Mouse (Mus musculus): Measurements from ENCODE around the gene Macrod2. TPM values are rescaled to one million over a fixed set of nuclear protein-coding genes. Genes with fewer than 3 reads are reported as not detected.

Gene Macrod2
- polyA plus RNA-seq, 1 experiment from 2014 or later = 19.9 TPM

DNA sequence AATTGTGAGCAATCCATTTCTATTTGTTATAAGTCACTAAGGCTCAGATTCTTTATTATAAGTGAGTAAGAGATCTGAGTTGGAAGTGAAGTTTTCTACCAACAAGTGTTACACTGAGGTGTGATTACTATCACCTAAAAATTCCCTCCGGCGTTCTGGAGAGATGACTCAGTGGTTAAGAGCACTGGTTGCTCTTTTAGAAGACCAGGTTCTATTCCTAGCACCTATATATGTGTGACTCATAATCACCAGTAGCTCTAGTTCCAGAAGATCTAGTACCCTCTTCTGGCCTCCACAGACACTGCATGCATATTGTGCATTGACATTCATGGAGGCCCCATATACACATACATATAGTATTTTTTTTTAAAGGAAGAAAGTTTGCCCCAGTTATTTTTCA, 80.7 kb downstream of the Macrod2 start:
- Histone ChIP-seq H3K9ac (ENCODE audit: low read depth, low read length) (no peak overlapping the region), H3K4me2 (no peak overlapping the region), H3K36me3 (ENCODE audit: control insufficient read depth, insufficient read depth, low read length) (no peaks in the 10 kb centered on the region), H3K4me1 (replicated peaks; ENCODE audit: control insufficient read depth, insufficient read depth, low read length) (no peaks in the 10 kb centered on the region), H3K9me3 (ENCODE audit: control insufficient read depth, low read length) (no peaks in the 10 kb centered on the region), H3K27me3 (replicated peaks; ENCODE audit: control insufficient read depth, insufficient read depth, low read length) (no peaks in the 10 kb centered on the region), H3K27ac (ENCODE audit: low read depth, low read length) (no peak overlapping the region), H3K4me3 (ENCODE audit: low read depth, low read length) (no peak overlapping the region)
- WGBS = 79% methylated on average over 2 of the region's 2 CpGs
- DNase-seq (ENCODE audit: low spot score) (no peak), ATAC-seq (replicated peaks; ENCODE audit: low FRiP score) (no peak)

DNA sequence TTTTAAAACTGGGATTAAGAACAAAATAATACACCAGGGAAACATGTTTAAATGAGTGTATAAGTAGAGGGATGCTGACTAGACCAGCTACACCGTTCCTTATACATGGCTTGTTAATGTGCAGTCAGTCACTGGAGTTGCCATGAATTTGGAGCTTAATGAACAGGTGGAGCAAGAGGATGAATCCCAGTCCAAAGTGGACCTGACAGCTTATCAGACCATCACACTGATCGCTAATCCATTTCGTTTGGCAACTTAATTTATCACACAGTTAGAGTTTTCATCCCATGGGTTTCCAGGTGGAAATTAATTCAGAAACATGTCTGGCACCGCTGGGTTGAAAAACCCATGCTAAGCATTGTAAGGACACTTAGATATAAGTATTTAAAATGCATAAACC, 81.8 kb downstream of the Macrod2 start:
- H3K4me2 ChIP-seq = no peak overlapping the region
- no peak for DNase-seq (ENCODE audit: low spot score)
- no peak for ATAC-seq (replicated peaks; ENCODE audit: low FRiP score)
- H3K9ac ChIP-seq (ENCODE audit: low read depth, low read length) = no peak overlapping the region
- H3K4me1 ChIP-seq (replicated peaks; ENCODE audit: control insufficient read depth, insufficient read depth, low read length) = no peaks in the 10 kb centered on the region
- H3K4me3 ChIP-seq (ENCODE audit: low read depth, low read length) = no peak overlapping the region
- H3K27ac ChIP-seq (ENCODE audit: low read depth, low read length) = no peak overlapping the region
- no peaks in the 10 kb centered on the region for H3K36me3 ChIP-seq (ENCODE audit: control insufficient read depth, insufficient read depth, low read length)
- 78% methylated on average over 4 of the region's 4 CpGs for WGBS
- H3K27me3 ChIP-seq (replicated peaks; ENCODE audit: control insufficient read depth, insufficient read depth, low read length) = no peaks in the 10 kb centered on the region
- H3K9me3 ChIP-seq (ENCODE audit: control insufficient read depth, low read length) = no peaks in the 10 kb centered on the region

DNA sequence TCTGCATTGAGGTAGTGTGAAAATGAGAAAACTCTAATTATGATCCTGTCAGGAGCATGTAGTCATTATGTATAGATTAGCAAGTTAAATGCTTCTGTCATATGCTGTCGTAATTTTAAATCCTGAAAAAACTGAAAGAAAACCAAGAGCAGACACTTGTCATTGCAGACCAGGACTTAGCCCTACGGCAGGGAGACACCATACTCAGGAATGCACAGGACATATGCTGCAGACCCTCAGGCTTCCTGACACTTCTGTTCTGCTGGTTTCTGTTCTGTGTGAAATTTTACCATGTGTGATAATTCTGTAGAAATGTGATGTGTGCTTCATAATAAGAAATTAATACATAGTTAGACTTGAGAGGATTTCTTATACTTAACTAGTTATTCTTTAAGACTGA, 87.5 kb downstream of the Macrod2 start:
- no peak overlapping the region for H3K27ac ChIP-seq (ENCODE audit: low read depth, low read length)
- DNase-seq (ENCODE audit: low spot score) = no peak
- no peaks in the 10 kb centered on the region for H3K9me3 ChIP-seq (ENCODE audit: control insufficient read depth, low read length)
- no peak overlapping the region for H3K9ac ChIP-seq (ENCODE audit: low read depth, low read length)
- H3K27me3 ChIP-seq (replicated peaks; ENCODE audit: control insufficient read depth, insufficient read depth, low read length) = no peaks in the 10 kb centered on the region
- no peaks in the 10 kb centered on the region for H3K36me3 ChIP-seq (ENCODE audit: control insufficient read depth, insufficient read depth, low read length)
- H3K4me3 ChIP-seq (ENCODE audit: low read depth, low read length) = no peak overlapping the region
- no peaks in the 10 kb centered on the region for H3K4me1 ChIP-seq (replicated peaks; ENCODE audit: control insufficient read depth, insufficient read depth, low read length)
- H3K4me2 ChIP-seq = no peak overlapping the region
- no peak for ATAC-seq (replicated peaks; ENCODE audit: low FRiP score)
- WGBS = 67% methylated on average over 2 of the region's 2 CpGs

DNA sequence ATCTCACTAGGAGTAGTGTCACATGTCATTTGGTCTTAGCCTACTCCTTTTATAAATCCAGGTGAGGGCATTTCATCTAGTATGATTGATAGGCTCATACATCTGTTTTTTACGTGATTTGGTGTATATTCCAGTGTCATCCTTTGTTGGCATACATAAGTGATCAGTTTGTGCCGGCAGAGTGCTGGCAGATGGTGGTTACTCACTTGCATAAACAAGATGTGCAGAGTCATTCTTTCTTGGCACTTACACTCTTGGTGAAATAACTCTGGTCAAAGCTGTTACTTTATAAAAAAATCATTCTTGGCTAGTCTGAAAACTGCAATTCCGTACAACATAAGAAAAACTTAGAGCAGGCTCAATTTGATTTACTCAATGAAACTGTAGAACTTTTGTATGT, 102.6 kb downstream of the Macrod2 start:
- Histone ChIP-seq H3K9ac (ENCODE audit: low read depth, low read length) (no peak overlapping the region), H3K36me3 (ENCODE audit: control insufficient read depth, insufficient read depth, low read length) (no peaks in the 10 kb centered on the region), H3K27me3 (replicated peaks; ENCODE audit: control insufficient read depth, insufficient read depth, low read length) (no peaks in the 10 kb centered on the region), H3K4me3 (ENCODE audit: low read depth, low read length) (no peak overlapping the region), H3K4me2 (no peak overlapping the region), H3K4me1 (replicated peaks; ENCODE audit: control insufficient read depth, insufficient read depth, low read length) (no peaks in the 10 kb centered on the region), H3K27ac (ENCODE audit: low read depth, low read length) (no peak overlapping the region), H3K9me3 (ENCODE audit: control insufficient read depth, low read length) (no peaks in the 10 kb centered on the region)
- WGBS = 76% methylated on average over 3 of the region's 3 CpGs
- ATAC-seq (replicated peaks; ENCODE audit: low FRiP score) (no peak), DNase-seq (ENCODE audit: low spot score) (no peak)

DNA sequence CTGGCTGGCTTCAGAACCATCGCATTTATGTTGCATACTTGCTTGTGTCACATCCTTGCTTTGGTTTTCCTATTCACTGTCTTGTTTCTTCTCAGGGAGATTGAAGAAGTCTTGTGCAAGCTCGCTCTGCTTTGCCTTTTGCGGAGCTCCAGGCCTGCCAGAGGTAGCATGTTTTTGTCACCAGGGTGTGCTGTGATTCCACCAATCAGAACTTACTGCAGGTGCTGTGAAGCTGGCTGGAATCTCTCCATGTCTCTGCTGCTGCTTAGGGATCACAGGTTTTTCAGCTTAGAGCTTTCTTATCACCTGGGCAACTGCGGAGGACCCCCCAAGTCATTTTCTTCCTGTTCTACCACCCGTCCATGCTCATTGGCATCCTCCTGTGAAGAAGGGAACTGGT, 105.8 kb downstream of the Macrod2 start:
- H3K4me3 ChIP-seq (ENCODE audit: low read depth, low read length) = no peak overlapping the region
- H3K27ac ChIP-seq (ENCODE audit: low read depth, low read length) = no peak overlapping the region
- H3K4me2 ChIP-seq = no peak overlapping the region
- DNase-seq (ENCODE audit: low spot score) (peak; percentile 32), ATAC-seq (replicated peaks; ENCODE audit: low FRiP score) (no peak)
- no peaks in the 10 kb centered on the region for H3K27me3 ChIP-seq (replicated peaks; ENCODE audit: control insufficient read depth, insufficient read depth, low read length)
- H3K4me1 ChIP-seq (replicated peaks; ENCODE audit: control insufficient read depth, insufficient read depth, low read length) = no peaks in the 10 kb centered on the region
- H3K9me3 ChIP-seq (ENCODE audit: control insufficient read depth, low read length) = no peaks in the 10 kb centered on the region
- no peaks in the 10 kb centered on the region for H3K36me3 ChIP-seq (ENCODE audit: control insufficient read depth, insufficient read depth, low read length)
- WGBS = 33% methylated on average over 5 of the region's 5 CpGs
- H3K9ac ChIP-seq (ENCODE audit: low read depth, low read length) = no peak overlapping the region

DNA sequence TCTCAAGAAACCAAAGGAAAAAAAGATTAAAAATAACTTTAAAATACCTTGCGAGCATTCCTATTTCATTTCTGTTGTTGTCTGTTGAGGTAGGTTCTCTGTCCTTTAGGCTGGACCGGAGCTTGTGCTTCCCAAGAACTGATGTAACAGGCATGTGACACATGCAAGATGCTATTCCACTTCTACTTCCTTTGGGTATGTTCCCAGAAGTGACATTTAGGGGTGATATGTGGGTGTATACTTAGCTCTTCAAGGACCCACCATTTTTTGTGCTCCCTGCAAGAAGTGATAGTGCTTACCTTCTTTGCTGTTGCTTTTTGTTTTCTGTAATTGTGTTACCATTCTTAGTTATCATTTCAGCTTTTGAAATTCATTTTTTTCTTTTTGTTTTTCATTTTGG, 126.4 kb downstream of the Macrod2 start:
- 91% methylated on average over 2 of the region's 2 CpGs for WGBS
- no peak for DNase-seq (ENCODE audit: low spot score)
- no peak overlapping the region for H3K27ac ChIP-seq (ENCODE audit: low read depth, low read length)
- no peaks in the 10 kb centered on the region for H3K27me3 ChIP-seq (replicated peaks; ENCODE audit: control insufficient read depth, insufficient read depth, low read length)
- no peak for ATAC-seq (replicated peaks; ENCODE audit: low FRiP score)
- no peak overlapping the region for H3K4me3 ChIP-seq (ENCODE audit: low read depth, low read length)
- H3K9me3 ChIP-seq (ENCODE audit: control insufficient read depth, low read length) = no peaks in the 10 kb centered on the region
- H3K4me1 ChIP-seq (replicated peaks; ENCODE audit: control insufficient read depth, insufficient read depth, low read length) = no peaks in the 10 kb centered on the region
- no peak overlapping the region for H3K9ac ChIP-seq (ENCODE audit: low read depth, low read length)
- no peaks in the 10 kb centered on the region for H3K36me3 ChIP-seq (ENCODE audit: control insufficient read depth, insufficient read depth, low read length)
- H3K4me2 ChIP-seq = no peak overlapping the region

DNA sequence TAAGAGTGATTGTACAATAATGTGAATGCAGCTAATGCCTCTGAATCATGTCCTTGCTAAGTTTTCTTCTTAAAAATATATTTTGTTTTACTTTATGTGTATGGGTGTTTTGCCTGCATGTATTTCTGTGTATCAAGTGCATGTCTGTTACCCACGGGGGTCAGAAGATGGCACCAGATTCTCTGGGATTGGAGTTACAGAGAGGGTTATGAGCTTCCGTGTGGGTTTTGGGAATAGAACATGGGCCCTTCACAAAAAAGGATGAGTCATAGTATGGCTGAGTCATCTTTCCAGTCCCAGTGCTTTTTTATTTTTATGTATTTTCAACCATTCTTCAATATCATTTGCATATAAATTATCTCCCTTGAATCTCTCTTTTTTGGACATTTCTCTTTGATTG, 135.1 kb downstream of the Macrod2 start:
- ATAC-seq (replicated peaks; ENCODE audit: low FRiP score) (no peak), DNase-seq (ENCODE audit: low spot score) (no peak)
- 69% methylated on average over 2 of the region's 2 CpGs for WGBS
- H3K4me2 ChIP-seq = no peak overlapping the region
- H3K9me3 ChIP-seq (ENCODE audit: control insufficient read depth, low read length) = no peaks in the 10 kb centered on the region
- H3K27ac ChIP-seq (ENCODE audit: low read depth, low read length) = no peak overlapping the region
- H3K9ac ChIP-seq (ENCODE audit: low read depth, low read length) = no peak overlapping the region
- no peaks in the 10 kb centered on the region for H3K27me3 ChIP-seq (replicated peaks; ENCODE audit: control insufficient read depth, insufficient read depth, low read length)
- H3K4me3 ChIP-seq (ENCODE audit: low read depth, low read length) = no peak overlapping the region
- H3K4me1 ChIP-seq (replicated peaks; ENCODE audit: control insufficient read depth, insufficient read depth, low read length) = no peaks in the 10 kb centered on the region
- no peaks in the 10 kb centered on the region for H3K36me3 ChIP-seq (ENCODE audit: control insufficient read depth, insufficient read depth, low read length)

DNA sequence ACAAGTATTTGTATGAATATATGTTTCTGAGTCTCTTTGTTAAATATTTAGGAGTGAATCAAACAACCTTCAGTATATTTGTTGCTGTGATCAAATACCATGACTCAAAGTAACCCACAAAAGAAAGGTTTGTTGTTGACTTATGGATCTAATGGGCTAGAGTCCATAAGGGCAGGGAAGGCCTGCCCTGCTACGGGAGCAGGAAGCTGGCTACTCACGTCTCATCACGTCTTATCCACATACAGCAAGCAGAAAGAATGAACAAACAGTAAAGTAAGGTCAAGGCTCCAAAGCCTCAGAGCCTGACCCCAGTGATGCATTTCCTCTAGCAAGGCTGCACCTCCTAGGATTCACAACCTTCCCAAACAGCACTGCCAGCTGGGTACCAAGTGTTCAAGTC, 136.9 kb downstream of the Macrod2 start:
- no peaks in the 10 kb centered on the region for H3K27me3 ChIP-seq (replicated peaks; ENCODE audit: control insufficient read depth, insufficient read depth, low read length)
- WGBS = 58% methylated on average over 3 of the region's 3 CpGs
- ATAC-seq (replicated peaks; ENCODE audit: low FRiP score) (no peak), DNase-seq (ENCODE audit: low spot score) (no peak)
- no peak overlapping the region for H3K4me2 ChIP-seq
- no peak overlapping the region for H3K27ac ChIP-seq (ENCODE audit: low read depth, low read length)
- no peak overlapping the region for H3K9ac ChIP-seq (ENCODE audit: low read depth, low read length)
- no peaks in the 10 kb centered on the region for H3K36me3 ChIP-seq (ENCODE audit: control insufficient read depth, insufficient read depth, low read length)
- H3K9me3 ChIP-seq (ENCODE audit: control insufficient read depth, low read length) = no peaks in the 10 kb centered on the region
- H3K4me1 ChIP-seq (replicated peaks; ENCODE audit: control insufficient read depth, insufficient read depth, low read length) = no peaks in the 10 kb centered on the region
- H3K4me3 ChIP-seq (ENCODE audit: low read depth, low read length) = no peak overlapping the region

DNA sequence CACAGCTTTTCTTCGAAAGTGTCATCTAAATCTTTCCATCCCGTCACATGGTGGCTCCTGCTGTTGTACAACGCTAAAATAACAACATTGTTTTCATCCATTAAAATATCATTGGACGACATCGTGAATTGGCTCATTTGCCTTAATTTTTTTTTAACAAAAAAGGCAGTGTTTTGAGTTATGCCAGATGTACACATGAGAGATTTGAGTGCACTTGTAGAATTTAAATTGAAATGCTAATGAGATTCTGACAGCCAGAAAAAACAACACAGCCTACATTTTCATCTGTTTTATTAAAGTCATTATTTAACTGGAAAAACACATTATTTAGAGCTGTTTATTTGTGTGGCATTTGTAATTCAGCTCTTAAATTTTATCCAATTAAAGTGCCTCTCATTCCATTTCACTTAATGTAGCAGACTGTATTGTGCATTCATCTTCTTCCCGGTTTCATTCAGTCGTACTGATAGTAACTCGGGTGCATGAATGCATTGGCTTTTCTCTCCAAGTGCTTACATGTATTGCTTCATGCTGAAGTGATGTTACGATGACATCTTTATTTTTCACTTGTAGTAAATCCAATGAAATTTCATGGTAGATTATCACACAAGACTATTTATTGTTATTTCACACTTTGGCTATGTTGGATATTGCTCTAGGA, 137.9 kb downstream of the Macrod2 start:
- Histone ChIP-seq H3K36me3 (ENCODE audit: control insufficient read depth, insufficient read depth, low read length) (no peaks in the 10 kb centered on the region), H3K9ac (ENCODE audit: low read depth, low read length) (no peak overlapping the region), H3K27me3 (replicated peaks; ENCODE audit: control insufficient read depth, insufficient read depth, low read length) (no peaks in the 10 kb centered on the region), H3K27ac (ENCODE audit: low read depth, low read length) (no peak overlapping the region), H3K4me3 (ENCODE audit: low read depth, low read length) (no peak overlapping the region), H3K4me1 (replicated peaks; ENCODE audit: control insufficient read depth, insufficient read depth, low read length) (no peaks in the 10 kb centered on the region), H3K9me3 (ENCODE audit: control insufficient read depth, low read length) (no peaks in the 10 kb centered on the region), H3K4me2 (no peak overlapping the region)
- ATAC-seq (replicated peaks; ENCODE audit: low FRiP score) (no peak), DNase-seq (ENCODE audit: low spot score) (no peak)
- 82% methylated on average over 9 of the region's 9 CpGs for WGBS
